Mouse (Mus musculus): ENCODE data around the gene Ipo13. TPM values are rescaled to one million over a fixed set of nuclear protein-coding genes. Genes with fewer than 3 reads are reported as not detected.

Gene Ipo13
- polyA plus RNA-seq, 2 experiments: 38.8 to 63.4 TPM

DNA sequence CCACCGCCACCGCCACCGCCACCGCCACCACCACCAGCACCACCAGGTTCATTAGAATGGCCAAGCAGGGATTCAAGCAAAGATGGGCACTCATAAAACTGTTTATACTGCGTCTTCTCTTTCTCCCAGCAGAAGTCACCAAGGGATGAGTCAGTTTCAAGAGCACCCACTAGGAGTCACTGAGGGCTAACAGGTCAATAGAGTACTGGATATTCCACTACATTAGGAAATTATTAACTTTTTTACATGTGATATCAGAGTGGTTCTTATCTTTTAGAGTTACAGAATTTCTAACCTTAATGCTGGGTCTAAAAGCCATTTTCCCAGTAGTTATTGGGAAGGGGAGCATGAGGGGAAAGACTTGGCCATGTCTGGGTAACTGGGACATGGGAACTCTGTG is 22.2 kb upstream of the Ipo13 start:
- Histone ChIP-seq H3K4me1 (ENCODE audit: control insufficient read depth, insufficient read depth, low read length) (no peaks in the 10 kb centered on the region), H3K27ac (replicated peaks; ENCODE audit: low read depth, low read length) (no peak overlapping the region), H3K27me3 (ENCODE audit: control insufficient read depth, insufficient read depth, low read length) (no peaks in the 10 kb centered on the region), H3K4me2 (replicated peaks; ENCODE audit: low read depth, low read length, severe bottlenecking) (no peak overlapping the region), H3K4me3 (replicated peaks; ENCODE audit: low read length) (no peak overlapping the region), H3K36me3 (ENCODE audit: control insufficient read depth, insufficient read depth, low read length) (peaks cover 35% of the 10 kb centered on the region), H3K9me3 (ENCODE audit: control insufficient read depth, low read length) (no peaks in the 10 kb centered on the region), H3K9ac (ENCODE audit: low read depth, low read length, severe bottlenecking) (no peak overlapping the region)
- DNase-seq (ENCODE audit: low spot score): no peak
- 96% methylated on average over 5 of the region's 5 CpGs for WGBS
- no peak for ATAC-seq (ENCODE audit: low FRiP score, low read depth)
- TF ChIP-seq POLR2A (IDR thresholded peaks at IDR 0.05; ENCODE audit: borderline replicate concordance, extremely low read depth, insufficient read depth, insufficient read length): no peak

DNA sequence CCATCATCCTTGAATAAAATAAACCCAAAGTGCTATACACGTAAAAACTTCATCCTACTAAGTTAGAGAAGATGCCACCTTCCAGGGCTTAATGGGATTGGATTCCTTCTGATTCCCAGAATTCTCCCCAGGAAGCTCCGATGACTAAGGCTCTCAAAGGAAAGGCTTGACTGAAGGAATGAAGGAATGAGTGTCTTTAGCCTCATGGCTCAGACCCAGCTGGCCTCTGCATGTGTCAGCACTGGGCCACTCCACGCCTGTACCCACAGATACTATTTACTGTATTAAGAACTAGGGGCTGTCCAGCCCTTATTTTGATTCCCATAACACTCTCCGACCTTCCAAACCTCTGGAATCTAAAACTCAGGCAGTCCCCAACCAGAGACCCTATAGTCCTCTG is 19.3 kb upstream of the Ipo13 start:
- Histone ChIP-seq H3K27ac (replicated peaks; ENCODE audit: low read depth, low read length) (no peak overlapping the region), H3K27me3 (ENCODE audit: control insufficient read depth, insufficient read depth, low read length) (no peaks in the 10 kb centered on the region)
- 89% methylated on average over 4 of the region's 4 CpGs for WGBS

GRCm38 (mm10) chr4:117933248-117933647 is 18.4 kb upstream of the Ipo13 start:
- 85% methylated on average over 5 of the region's 5 CpGs for WGBS
- no peaks in the 10 kb centered on the region for H3K27me3 ChIP-seq (ENCODE audit: control insufficient read depth, insufficient read depth, low read length)
- DNase-seq (ENCODE audit: low spot score) (no peak), ATAC-seq (ENCODE audit: low FRiP score, low read depth) (no peak)
- H3K4me3 ChIP-seq (replicated peaks; ENCODE audit: low read length): no peak overlapping the region
- H3K9ac ChIP-seq (ENCODE audit: low read depth, low read length, severe bottlenecking): no peak overlapping the region
- no peak overlapping the region for H3K4me2 ChIP-seq (replicated peaks; ENCODE audit: low read depth, low read length, severe bottlenecking)
- peaks cover 8% of the 10 kb centered on the region; the same call in 1 of the 2 replicates for H3K4me1 ChIP-seq (ENCODE audit: control insufficient read depth, insufficient read depth, low read length)
- H3K9me3 ChIP-seq (ENCODE audit: control insufficient read depth, low read length): no peaks in the 10 kb centered on the region
- peaks cover 17% of the 10 kb centered on the region for H3K36me3 ChIP-seq (ENCODE audit: control insufficient read depth, insufficient read depth, low read length)
- no peak for TF ChIP-seq POLR2A (IDR thresholded peaks at IDR 0.05; ENCODE audit: borderline replicate concordance, extremely low read depth, insufficient read depth, insufficient read length)
- no peak overlapping the region for H3K27ac ChIP-seq (replicated peaks; ENCODE audit: low read depth, low read length)

More for the DNA sequence above, 19.3 kb upstream of the Ipo13 start:
- no peak overlapping the region for H3K9ac ChIP-seq (ENCODE audit: low read depth, low read length, severe bottlenecking)
- H3K4me1 ChIP-seq (ENCODE audit: control insufficient read depth, insufficient read depth, low read length): 0 out of 2 replicates have a peak, but pooled peaks cover 1% of the 10 kb centered on the region
- no peak overlapping the region for H3K4me3 ChIP-seq (replicated peaks; ENCODE audit: low read length)
- H3K36me3 ChIP-seq (ENCODE audit: control insufficient read depth, insufficient read depth, low read length): peaks cover 19% of the 10 kb centered on the region
- no peak for TF ChIP-seq POLR2A (IDR thresholded peaks at IDR 0.05; ENCODE audit: borderline replicate concordance, extremely low read depth, insufficient read depth, insufficient read length)
- no peaks in the 10 kb centered on the region for H3K9me3 ChIP-seq (ENCODE audit: control insufficient read depth, low read length)
- H3K4me2 ChIP-seq (replicated peaks; ENCODE audit: low read depth, low read length, severe bottlenecking): no peak overlapping the region
- DNase-seq (ENCODE audit: low spot score) (no peak), ATAC-seq (ENCODE audit: low FRiP score, low read depth) (no peak)

DNA sequence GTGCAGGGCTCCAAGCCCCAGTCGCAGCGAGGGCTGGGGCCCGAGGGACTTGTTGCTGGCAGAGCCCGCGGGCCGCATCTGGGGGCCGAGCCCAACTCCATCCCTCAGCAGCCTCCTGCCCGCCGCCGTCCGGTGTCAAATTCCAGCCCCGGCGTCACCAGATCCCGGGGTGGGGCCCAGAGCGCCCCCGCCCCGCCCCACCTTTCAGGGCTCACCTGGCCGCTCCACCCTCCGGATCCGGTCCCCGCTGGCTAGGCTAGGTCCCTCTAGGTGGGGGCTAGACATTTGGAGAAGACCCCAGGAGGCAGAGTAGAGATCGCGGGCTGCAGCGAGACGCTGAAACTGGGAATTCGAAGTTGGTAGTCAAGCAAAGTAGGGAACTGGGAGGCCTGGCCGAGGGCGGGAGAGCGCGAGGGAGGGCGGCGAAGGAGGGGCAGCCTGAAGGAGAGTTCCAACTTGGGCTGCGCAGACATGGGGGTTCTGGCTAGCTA is 14.6 kb upstream of the Ipo13 start, which contains the start of gene Artn:
Gene Artn (minus strand): TSS at position 373 of the 491 bp plus-strand sequence.
- H3K27ac ChIP-seq (replicated peaks; ENCODE audit: low read depth, low read length): peak within 1 kb of the TSS; percentile 55
- peak within 1 kb of the TSS; percentile 46 for H3K4me3 ChIP-seq (replicated peaks; ENCODE audit: low read length)
- H3K36me3 ChIP-seq (ENCODE audit: control insufficient read depth, insufficient read depth, low read length): peaks cover 9% of the 10 kb centered on the region
- H3K4me2 ChIP-seq (replicated peaks; ENCODE audit: low read depth, low read length, severe bottlenecking): peak within 1 kb of the TSS; percentile 89
- WGBS: under 1% methylated on average over 31 of the region's 33 CpGs
- DNase-seq (ENCODE audit: low spot score) (no peak), ATAC-seq (ENCODE audit: low FRiP score, low read depth) (peak; percentile 34; the same call in 1 of the 2 replicates)
- no peak for TF ChIP-seq POLR2A (IDR thresholded peaks at IDR 0.05; ENCODE audit: borderline replicate concordance, extremely low read depth, insufficient read depth, insufficient read length)
- H3K27me3 ChIP-seq (ENCODE audit: control insufficient read depth, insufficient read depth, low read length): peaks cover 26% of the 10 kb centered on the region
- peak within 1 kb of the TSS; percentile 55 for H3K9ac ChIP-seq (ENCODE audit: low read depth, low read length, severe bottlenecking)
- peaks cover 24% of the 10 kb centered on the region for H3K4me1 ChIP-seq (ENCODE audit: control insufficient read depth, insufficient read depth, low read length)
- no peaks in the 10 kb centered on the region for H3K9me3 ChIP-seq (ENCODE audit: control insufficient read depth, low read length)

DNA sequence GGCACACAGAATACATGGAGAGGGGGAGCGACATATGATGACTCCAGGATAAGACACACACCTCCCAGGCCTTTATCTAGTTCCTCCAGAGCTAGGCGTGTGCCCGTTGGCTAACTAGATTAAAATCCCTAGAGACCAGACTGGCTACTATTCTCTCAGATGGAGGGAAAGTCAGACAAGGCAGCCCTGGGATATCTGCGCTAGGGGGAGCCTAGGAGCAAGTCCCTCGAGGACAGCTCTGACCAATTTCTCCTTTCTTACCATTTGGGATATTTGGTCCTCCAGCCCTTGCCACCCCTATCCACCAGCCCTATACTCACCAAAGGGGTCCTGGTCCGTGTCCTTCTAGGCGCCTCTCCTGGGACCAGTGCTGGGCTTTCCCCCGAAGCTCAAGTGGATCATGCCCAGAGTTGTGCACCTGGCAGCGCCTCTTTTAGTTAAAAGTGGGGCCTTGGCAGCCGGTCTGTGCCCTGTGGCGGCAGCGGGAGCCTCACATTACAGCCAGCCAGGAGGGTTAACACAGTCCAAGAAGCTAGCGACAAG is 14.0 kb upstream of the Ipo13 start:
- no peak for TF ChIP-seq POLR2A (IDR thresholded peaks at IDR 0.05; ENCODE audit: borderline replicate concordance, extremely low read depth, insufficient read depth, insufficient read length)
- Histone ChIP-seq H3K36me3 (ENCODE audit: control insufficient read depth, insufficient read depth, low read length) (peaks cover 9% of the 10 kb centered on the region), H3K4me2 (replicated peaks; ENCODE audit: low read depth, low read length, severe bottlenecking) (peak overlapping the region; percentile 89), H3K9ac (ENCODE audit: low read depth, low read length, severe bottlenecking) (peak overlapping the region; percentile 55), H3K4me3 (replicated peaks; ENCODE audit: low read length) (peak overlapping the region; percentile 46), H3K27me3 (ENCODE audit: control insufficient read depth, insufficient read depth, low read length) (peaks cover 26% of the 10 kb centered on the region), H3K27ac (replicated peaks; ENCODE audit: low read depth, low read length) (peak overlapping the region; percentile 55), H3K9me3 (ENCODE audit: control insufficient read depth, low read length) (no peaks in the 10 kb centered on the region), H3K4me1 (ENCODE audit: control insufficient read depth, insufficient read depth, low read length) (peaks cover 24% of the 10 kb centered on the region)
- 2% methylated on average over 13 of the region's 13 CpGs for WGBS
- ATAC-seq (ENCODE audit: low FRiP score, low read depth) (no peak), DNase-seq (ENCODE audit: low spot score) (peak; percentile 43)

All from limb, embryonic 14.5 days (tissue).